Mouse (Mus musculus): ENCODE data around the gene Zfyve16. TPM values are rescaled to one million over a fixed set of nuclear protein-coding genes. Genes with fewer than 3 reads are reported as not detected.

Gene Zfyve16
- polyA plus RNA-seq, 1 experiment from 2014 or later, result 1.5 TPM

- whole genome bisulfite sequencing (ENCODE audit: insufficient replicate concordance), result 56% methylated on average over 2 of the region's 2 CpGs
- no peak overlapping the region for H3K4me3 ChIP-seq (replicated peaks)
- no peak overlapping the region for H3K9ac ChIP-seq
- H3K4me2 ChIP-seq, result no peak overlapping the region
- H3K27me3 ChIP-seq, result peaks cover 5% of the 10 kb centered on the region; the same call in 1 of the 2 replicates
- no peak for ATAC-seq (ENCODE audit: insufficient read depth)
- H3K27ac ChIP-seq (replicated peaks), result no peak overlapping the region
- H3K4me1 ChIP-seq (replicated peaks), result peaks cover 16% of the 10 kb centered on the region
- no peaks in the 10 kb centered on the region for H3K9me3 ChIP-seq (replicated peaks)
- H3K36me3 ChIP-seq (replicated peaks), result no peaks in the 10 kb centered on the region
These were observed 1.5 kb upstream of the Zfyve16 start for GRCm38 (mm10) chr13:92532216-92532615.

- peak overlapping the region; percentile 94 for H3K27ac ChIP-seq (replicated peaks)
These were observed 569 bp upstream of the Zfyve16 start for GRCm38 (mm10) chr13:92531237-92531636.

GRCm38 (mm10) chr13:92529828-92530720 lies 594 bp downstream of the Zfyve16 start:
- H3K9ac ChIP-seq, result peak overlapping the region; percentile 69
- peak overlapping the region; percentile 94 for H3K27ac ChIP-seq (replicated peaks)
- peaks cover 16% of the 10 kb centered on the region for H3K4me1 ChIP-seq (replicated peaks)
- H3K9me3 ChIP-seq (replicated peaks), result no peaks in the 10 kb centered on the region
- 4% methylated on average over 47 of the region's 47 CpGs for WGBS (ENCODE audit: insufficient replicate concordance)
- peak overlapping the region; percentile 71 for H3K4me3 ChIP-seq (replicated peaks)
- no peaks in the 10 kb centered on the region for H3K36me3 ChIP-seq (replicated peaks)
- peak overlapping the region; percentile 96 for H3K4me2 ChIP-seq
- 0 out of 2 replicates have a peak, but pooled peaks cover 3% of the 10 kb centered on the region for H3K27me3 ChIP-seq
- ATAC-seq (ENCODE audit: insufficient read depth), result peak; percentile 91; the same call in 1 of the 2 replicates

More at GRCm38 (mm10) chr13:92531237-92531636, 569 bp upstream of the Zfyve16 start:
- H3K4me1 ChIP-seq (replicated peaks), result peaks cover 16% of the 10 kb centered on the region
- peak overlapping the region; percentile 96 for H3K4me2 ChIP-seq
- 0 out of 2 replicates have a peak, but pooled peaks cover 3% of the 10 kb centered on the region for H3K27me3 ChIP-seq
- WGBS (ENCODE audit: insufficient replicate concordance), result 4% methylated on average over 15 of the region's 15 CpGs
- H3K4me3 ChIP-seq (replicated peaks), result peak overlapping the region; percentile 71
- no peaks in the 10 kb centered on the region for H3K36me3 ChIP-seq (replicated peaks)
- ATAC-seq (ENCODE audit: insufficient read depth), result no peak
- no peaks in the 10 kb centered on the region for H3K9me3 ChIP-seq (replicated peaks)
- H3K9ac ChIP-seq, result peak overlapping the region; percentile 69

- no peak for ATAC-seq (ENCODE audit: insufficient read depth)
- 32% methylated on average over 5 of the region's 5 CpGs for WGBS (ENCODE audit: insufficient replicate concordance)
- Histone ChIP-seq H3K9me3 (replicated peaks) (no peaks in the 10 kb centered on the region), H3K4me1 (replicated peaks) (peaks cover 6% of the 10 kb centered on the region; the same call in 1 of the 2 replicates), H3K9ac (no peak overlapping the region), H3K27ac (replicated peaks) (no peak overlapping the region), H3K4me3 (replicated peaks) (no peak overlapping the region), H3K36me3 (replicated peaks) (peaks cover 11% of the 10 kb centered on the region; the same call in 1 of the 2 replicates), H3K4me2 (no peak overlapping the region), H3K27me3 (no peaks in the 10 kb centered on the region)
These were observed 7.4 kb downstream of the Zfyve16 start for GRCm38 (mm10) chr13:92523178-92523813.

GRCm38 (mm10) chr13:92504871-92505270 lies 25.8 kb downstream of the Zfyve16 start:
- WGBS (ENCODE audit: insufficient replicate concordance), result 72% methylated on average over 12 of the region's 12 CpGs
- no peak for ATAC-seq (ENCODE audit: insufficient read depth)
- no peaks in the 10 kb centered on the region for H3K27me3 ChIP-seq
- no peaks in the 10 kb centered on the region for H3K9me3 ChIP-seq (replicated peaks)
- no peak overlapping the region for H3K4me3 ChIP-seq (replicated peaks)
- H3K4me1 ChIP-seq (replicated peaks), result no peaks in the 10 kb centered on the region
- H3K9ac ChIP-seq, result no peak overlapping the region
- H3K4me2 ChIP-seq, result no peak overlapping the region
- no peak overlapping the region for H3K27ac ChIP-seq (replicated peaks)
- H3K36me3 ChIP-seq (replicated peaks), result peaks cover 6% of the 10 kb centered on the region

GRCm38 (mm10) chr13:92491923-92492322 lies 38.7 kb downstream of the Zfyve16 start:
- Histone ChIP-seq H3K27me3 (no peaks in the 10 kb centered on the region), H3K27ac (replicated peaks) (no peak overlapping the region), H3K9ac (no peak overlapping the region), H3K4me1 (replicated peaks) (no peaks in the 10 kb centered on the region), H3K4me3 (replicated peaks) (no peak overlapping the region), H3K36me3 (replicated peaks) (no peaks in the 10 kb centered on the region), H3K9me3 (replicated peaks) (no peaks in the 10 kb centered on the region), H3K4me2 (no peak overlapping the region)
- no peak for ATAC-seq (ENCODE audit: insufficient read depth)
- WGBS (ENCODE audit: insufficient replicate concordance), result 70% methylated on average over 1 of the region's 1 CpGs

- no peak overlapping the region for H3K4me3 ChIP-seq (replicated peaks)
- 72% methylated on average over 4 of the region's 4 CpGs for WGBS (ENCODE audit: insufficient replicate concordance)
- no peaks in the 10 kb centered on the region for H3K36me3 ChIP-seq (replicated peaks)
- no peaks in the 10 kb centered on the region for H3K9me3 ChIP-seq (replicated peaks)
- no peak for ATAC-seq (ENCODE audit: insufficient read depth)
- H3K27ac ChIP-seq (replicated peaks), result no peak overlapping the region
- no peak overlapping the region for H3K9ac ChIP-seq
- H3K4me1 ChIP-seq (replicated peaks), result no peaks in the 10 kb centered on the region
- no peak overlapping the region for H3K4me2 ChIP-seq
- no peaks in the 10 kb centered on the region for H3K27me3 ChIP-seq
These were observed 39.9 kb downstream of the Zfyve16 start for GRCm38 (mm10) chr13:92490817-92491216.

GRCm38 (mm10) chr13:92483852-92484463 lies 46.7 kb downstream of the Zfyve16 start, which contains the start of gene Fam151b:
TSS of gene Fam151b (minus strand) at chr13:92484015.
- Histone ChIP-seq H3K36me3 (replicated peaks) (no peaks in the 10 kb centered on the region), H3K4me3 (replicated peaks) (peak within 1 kb of the TSS; percentile 63), H3K9ac (peak within 1 kb of the TSS; percentile 28), H3K27me3 (no peaks in the 10 kb centered on the region), H3K27ac (replicated peaks) (peak within 1 kb of the TSS; percentile 29; the same call in 1 of the 2 replicates), H3K9me3 (replicated peaks) (no peaks in the 10 kb centered on the region), H3K4me1 (replicated peaks) (peaks cover 10% of the 10 kb centered on the region), H3K4me2 (peak within 1 kb of the TSS; percentile 80)
- ATAC-seq (ENCODE audit: insufficient read depth), result peak; percentile 99
- 3% methylated on average over 19 of the region's 19 CpGs for WGBS (ENCODE audit: insufficient replicate concordance)

- Histone ChIP-seq H3K4me3 (replicated peaks) (peak overlapping the region; percentile 63), H3K27ac (replicated peaks) (0 out of 2 replicates have a peak overlapping the region, but pooled peaks have one; percentile 29), H3K4me2 (peak overlapping the region; percentile 80), H3K9me3 (replicated peaks) (no peaks in the 10 kb centered on the region), H3K9ac (no peak overlapping the region; the same call in 1 of the 2 replicates), H3K27me3 (no peaks in the 10 kb centered on the region), H3K36me3 (replicated peaks) (no peaks in the 10 kb centered on the region), H3K4me1 (replicated peaks) (peaks cover 10% of the 10 kb centered on the region)
- peak; percentile 64 for ATAC-seq (ENCODE audit: insufficient read depth)
- 6% methylated on average over 3 of the region's 3 CpGs for WGBS (ENCODE audit: insufficient replicate concordance)
These were observed 47.3 kb downstream of the Zfyve16 start for GRCm38 (mm10) chr13:92483348-92483747.

- Histone ChIP-seq H3K9me3 (replicated peaks) (no peaks in the 10 kb centered on the region), H3K27me3 (no peaks in the 10 kb centered on the region), H3K36me3 (replicated peaks) (no peaks in the 10 kb centered on the region), H3K27ac (replicated peaks) (no peak overlapping the region), H3K9ac (no peak overlapping the region), H3K4me2 (no peak overlapping the region), H3K4me3 (replicated peaks) (no peak overlapping the region), H3K4me1 (replicated peaks) (no peaks in the 10 kb centered on the region)
- no peak for ATAC-seq (ENCODE audit: insufficient read depth)
- WGBS (ENCODE audit: insufficient replicate concordance), result 61% methylated on average over 2 of the region's 2 CpGs
These were observed 60.5 kb downstream of the Zfyve16 start for GRCm38 (mm10) chr13:92470151-92470550.

GRCm38 (mm10) chr13:92469381-92469780 lies 61.3 kb downstream of the Zfyve16 start:
- WGBS (ENCODE audit: insufficient replicate concordance), result 78% methylated on average over 2 of the region's 2 CpGs
- Histone ChIP-seq H3K27ac (replicated peaks) (no peak overlapping the region), H3K36me3 (replicated peaks) (no peaks in the 10 kb centered on the region), H3K4me3 (replicated peaks) (no peak overlapping the region), H3K4me1 (replicated peaks) (no peaks in the 10 kb centered on the region), H3K9me3 (replicated peaks) (no peaks in the 10 kb centered on the region), H3K9ac (no peak overlapping the region), H3K27me3 (no peaks in the 10 kb centered on the region), H3K4me2 (no peak overlapping the region)
- no peak for ATAC-seq (ENCODE audit: insufficient read depth)
